Mouse (Mus musculus): Measurements from ENCODE around the gene Prdm16. TPM values are rescaled to one million over a fixed set of nuclear protein-coding genes. Genes with fewer than 3 reads are reported as not detected.

The Prdm16 gene
- polyA plus RNA-seq, 1 experiment, result not detected

DNA sequence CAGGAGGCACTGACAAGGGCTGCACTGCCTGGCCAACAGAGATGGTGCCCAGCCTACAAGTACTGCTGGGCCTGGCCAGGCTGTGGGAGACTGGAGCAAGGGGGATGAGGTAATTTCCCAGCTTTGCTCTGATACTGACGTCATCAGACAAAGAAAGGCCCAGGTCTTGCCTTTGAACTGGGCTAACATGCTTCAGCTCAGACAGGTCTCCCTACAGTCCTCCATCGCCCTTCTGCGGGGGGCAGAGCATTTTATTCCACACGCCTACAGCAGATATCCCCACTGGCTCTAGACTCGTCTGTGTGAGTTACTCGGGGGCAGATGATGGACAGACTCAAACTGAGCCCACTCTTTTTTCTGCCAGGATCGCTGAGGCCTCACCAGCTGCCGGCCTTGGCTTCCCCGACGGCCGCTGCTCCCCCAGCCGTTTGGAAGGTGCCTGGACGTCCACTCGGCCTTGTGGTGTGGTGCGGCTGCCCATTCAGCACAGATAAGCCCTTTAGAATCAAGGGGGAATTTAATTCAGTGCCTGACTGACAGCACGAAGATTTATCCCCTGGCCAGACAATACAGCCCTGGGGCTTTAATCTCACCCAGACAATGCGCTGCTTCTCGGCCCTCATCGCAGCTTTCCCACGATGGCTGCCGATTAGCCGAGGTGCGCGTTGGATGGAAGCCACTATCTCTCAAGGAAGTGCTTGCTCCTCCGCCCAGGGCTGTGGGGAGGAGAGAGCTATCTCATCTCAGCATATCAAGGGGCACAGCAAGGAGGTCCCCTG, 32.8 kb downstream of the Prdm16 start:
- no peaks in the 10 kb centered on the region for H3K79me3 ChIP-seq (ENCODE audit: low read depth)
- no peaks in the 10 kb centered on the region for H3K79me2 ChIP-seq (ENCODE audit: control insufficient read depth, insufficient read depth)
- H3K4me3 ChIP-seq (ENCODE audit: insufficient read depth, poor library complexity, severe bottlenecking), result no peak overlapping the region
- H3K36me3 ChIP-seq (ENCODE audit: control insufficient read depth, insufficient read depth), result no peaks in the 10 kb centered on the region
- TF ChIP-seq FOSL1 (IDR thresholded peaks at IDR 0.05; ENCODE audit: insufficient read depth, low read length, poor library complexity, severe bottlenecking) (no peak), MYOG (IDR thresholded peaks at IDR 0.05; ENCODE audit: control insufficient read depth, extremely low read depth, insufficient read length) (no peak), USF1 (IDR thresholded peaks at IDR 0.05; ENCODE audit: low read depth) (no peak), MAX (IDR thresholded peaks at IDR 0.05) (no peak), CTCF (IDR thresholded peaks at IDR 0.05; ENCODE audit: control insufficient read depth, insufficient read depth, insufficient read length) (no peak), CEBPB (IDR thresholded peaks at IDR 0.05; ENCODE audit: low read depth) (no peak), MYOD1 (IDR thresholded peaks at IDR 0.05; ENCODE audit: control insufficient read depth, insufficient read length, low read depth) (no peak)
- H3K27me3 ChIP-seq (ENCODE audit: control insufficient read depth, insufficient read depth, insufficient read length), result no peaks in the 10 kb centered on the region
- H3ac ChIP-seq (ENCODE audit: control insufficient read depth, insufficient read length, low read depth), result no peak overlapping the region

DNA sequence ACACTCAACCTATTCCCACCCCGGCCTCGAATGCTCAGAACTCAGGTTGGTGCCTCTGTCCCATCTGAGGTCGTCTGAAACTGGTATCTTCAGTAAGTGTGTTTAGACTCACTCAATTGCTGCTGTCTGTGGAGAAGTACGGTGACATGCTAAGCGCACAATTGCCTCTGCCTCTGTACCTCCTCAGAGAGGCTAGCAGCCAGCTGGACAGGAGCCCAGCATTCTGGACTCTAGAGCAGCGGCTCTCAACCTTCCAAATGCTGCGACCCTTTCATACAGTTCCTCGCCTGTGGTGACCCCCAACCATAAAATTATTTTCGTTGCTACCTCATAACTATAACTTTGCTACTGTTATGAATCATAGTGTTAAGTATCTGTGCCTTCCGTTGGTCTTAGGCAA, 34.3 kb downstream of the Prdm16 start:
- Histone ChIP-seq H3ac (ENCODE audit: control insufficient read depth, insufficient read length, low read depth) (no peak overlapping the region), H3K36me3 (ENCODE audit: control insufficient read depth, insufficient read depth) (no peaks in the 10 kb centered on the region), H3K79me3 (ENCODE audit: low read depth) (no peaks in the 10 kb centered on the region), H3K27me3 (ENCODE audit: control insufficient read depth, insufficient read depth, insufficient read length) (no peaks in the 10 kb centered on the region), H3K79me2 (ENCODE audit: control insufficient read depth, insufficient read depth) (no peaks in the 10 kb centered on the region), H3K4me3 (ENCODE audit: insufficient read depth, poor library complexity, severe bottlenecking) (no peak overlapping the region)
- TF ChIP-seq MYOG (IDR thresholded peaks at IDR 0.05; ENCODE audit: control insufficient read depth, extremely low read depth, insufficient read length) (no peak), MAX (IDR thresholded peaks at IDR 0.05) (no peak), CTCF (IDR thresholded peaks at IDR 0.05; ENCODE audit: control insufficient read depth, insufficient read depth, insufficient read length) (no peak), USF1 (IDR thresholded peaks at IDR 0.05; ENCODE audit: low read depth) (no peak), CEBPB (IDR thresholded peaks at IDR 0.05; ENCODE audit: low read depth) (no peak), FOSL1 (IDR thresholded peaks at IDR 0.05; ENCODE audit: insufficient read depth, low read length, poor library complexity, severe bottlenecking) (no peak), MYOD1 (IDR thresholded peaks at IDR 0.05; ENCODE audit: control insufficient read depth, insufficient read length, low read depth) (no peak)

DNA sequence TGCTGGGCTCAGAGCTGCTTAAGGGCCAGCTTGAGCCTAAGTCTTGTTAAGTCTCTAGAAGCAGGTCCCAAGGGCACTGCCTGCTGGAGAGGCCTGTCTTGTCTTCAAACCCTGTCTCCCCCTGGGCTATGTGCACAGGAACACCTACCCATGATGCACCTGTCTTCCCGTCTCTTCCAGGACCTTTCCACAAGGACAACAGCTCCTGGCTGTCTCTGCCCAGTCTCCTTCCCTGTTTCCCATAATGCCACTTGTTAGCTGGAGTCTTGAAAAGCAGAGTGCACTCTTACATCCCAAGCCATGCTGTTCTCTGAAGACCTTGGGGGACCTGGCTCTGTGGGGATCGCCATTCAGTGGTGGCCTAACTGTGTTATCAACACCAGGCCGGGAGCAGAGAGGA, 35.7 kb downstream of the Prdm16 start:
- Histone ChIP-seq H3ac (ENCODE audit: control insufficient read depth, insufficient read length, low read depth) (no peak overlapping the region), H3K27me3 (ENCODE audit: control insufficient read depth, insufficient read depth, insufficient read length) (no peaks in the 10 kb centered on the region), H3K79me2 (ENCODE audit: control insufficient read depth, insufficient read depth) (no peaks in the 10 kb centered on the region), H3K36me3 (ENCODE audit: control insufficient read depth, insufficient read depth) (no peaks in the 10 kb centered on the region), H3K4me3 (ENCODE audit: insufficient read depth, poor library complexity, severe bottlenecking) (no peak overlapping the region), H3K79me3 (ENCODE audit: low read depth) (no peaks in the 10 kb centered on the region)
- TF ChIP-seq FOSL1 (IDR thresholded peaks at IDR 0.05; ENCODE audit: insufficient read depth, low read length, poor library complexity, severe bottlenecking) (no peak), USF1 (IDR thresholded peaks at IDR 0.05; ENCODE audit: low read depth) (no peak), CTCF (IDR thresholded peaks at IDR 0.05; ENCODE audit: control insufficient read depth, insufficient read depth, insufficient read length) (no peak), MYOD1 (IDR thresholded peaks at IDR 0.05; ENCODE audit: control insufficient read depth, insufficient read length, low read depth) (no peak), MAX (IDR thresholded peaks at IDR 0.05) (no peak), CEBPB (IDR thresholded peaks at IDR 0.05; ENCODE audit: low read depth) (no peak), MYOG (IDR thresholded peaks at IDR 0.05; ENCODE audit: control insufficient read depth, extremely low read depth, insufficient read length) (no peak)

DNA sequence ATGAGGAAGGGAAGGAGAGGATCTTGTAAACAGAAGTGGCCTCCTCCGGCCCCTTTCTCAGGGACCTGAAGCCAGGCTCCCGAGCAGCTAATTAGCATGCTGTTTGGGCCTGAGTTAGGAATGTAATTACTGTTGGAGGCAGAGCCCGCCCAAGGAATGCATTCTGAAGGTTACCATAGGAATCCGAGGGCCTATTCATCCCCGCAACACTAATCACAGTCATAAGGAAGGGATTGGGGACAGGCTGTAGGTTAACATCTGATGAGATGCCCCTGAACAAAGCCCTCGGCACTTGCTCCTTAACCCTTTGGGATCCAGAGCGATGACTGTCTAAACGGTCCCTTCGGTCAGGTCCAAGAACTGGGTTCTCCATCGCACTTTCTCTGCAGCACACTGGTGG, 36.7 kb downstream of the Prdm16 start:
- no peaks in the 10 kb centered on the region for H3K36me3 ChIP-seq (ENCODE audit: control insufficient read depth, insufficient read depth)
- TF ChIP-seq CEBPB (IDR thresholded peaks at IDR 0.05; ENCODE audit: low read depth) (no peak), MYOG (IDR thresholded peaks at IDR 0.05; ENCODE audit: control insufficient read depth, extremely low read depth, insufficient read length) (no peak), MYOD1 (IDR thresholded peaks at IDR 0.05; ENCODE audit: control insufficient read depth, insufficient read length, low read depth) (no peak), CTCF (IDR thresholded peaks at IDR 0.05; ENCODE audit: control insufficient read depth, insufficient read depth, insufficient read length) (no peak), USF1 (IDR thresholded peaks at IDR 0.05; ENCODE audit: low read depth) (no peak), FOSL1 (IDR thresholded peaks at IDR 0.05; ENCODE audit: insufficient read depth, low read length, poor library complexity, severe bottlenecking) (no peak), MAX (IDR thresholded peaks at IDR 0.05) (no peak)
- H3K4me3 ChIP-seq (ENCODE audit: insufficient read depth, poor library complexity, severe bottlenecking), result no peak overlapping the region
- no peaks in the 10 kb centered on the region for H3K27me3 ChIP-seq (ENCODE audit: control insufficient read depth, insufficient read depth, insufficient read length)
- no peak overlapping the region for H3ac ChIP-seq (ENCODE audit: control insufficient read depth, insufficient read length, low read depth)
- H3K79me3 ChIP-seq (ENCODE audit: low read depth), result no peaks in the 10 kb centered on the region
- no peaks in the 10 kb centered on the region for H3K79me2 ChIP-seq (ENCODE audit: control insufficient read depth, insufficient read depth)

GRCm38 (mm10) chr4:154598357-154598756, 38.3 kb downstream of the Prdm16 start:
- no peaks in the 10 kb centered on the region for H3K27me3 ChIP-seq (ENCODE audit: control insufficient read depth, insufficient read depth, insufficient read length)
- no peak overlapping the region for H3ac ChIP-seq (ENCODE audit: control insufficient read depth, insufficient read length, low read depth)
- no peaks in the 10 kb centered on the region for H3K36me3 ChIP-seq (ENCODE audit: control insufficient read depth, insufficient read depth)
- no peaks in the 10 kb centered on the region for H3K79me2 ChIP-seq (ENCODE audit: control insufficient read depth, insufficient read depth)
- H3K79me3 ChIP-seq (ENCODE audit: low read depth), result no peaks in the 10 kb centered on the region
- H3K4me3 ChIP-seq (ENCODE audit: insufficient read depth, poor library complexity, severe bottlenecking), result no peak overlapping the region
- TF ChIP-seq FOSL1 (IDR thresholded peaks at IDR 0.05; ENCODE audit: insufficient read depth, low read length, poor library complexity, severe bottlenecking) (no peak), MYOD1 (IDR thresholded peaks at IDR 0.05; ENCODE audit: control insufficient read depth, insufficient read length, low read depth) (no peak), CEBPB (IDR thresholded peaks at IDR 0.05; ENCODE audit: low read depth) (no peak), MYOG (IDR thresholded peaks at IDR 0.05; ENCODE audit: control insufficient read depth, extremely low read depth, insufficient read length) (no peak), CTCF (IDR thresholded peaks at IDR 0.05; ENCODE audit: control insufficient read depth, insufficient read depth, insufficient read length) (no peak)

All from C2C12 (cell line).